Mouse (Mus musculus) liver, embryonic 11.5 days (tissue): ENCODE measurements around the gene Trim14. TPM values are rescaled to one million over a fixed set of nuclear protein-coding genes. Genes with fewer than 3 reads are reported as not detected.

Experiments used
- ATAC-seq: fragments of 200-750 bp; cut with Nextera tagmentation; replicated peaks from 2 replicates; pipeline ENCODE4 v1.8.0; 2017; ENCODE audit warnings: moderate number of reproducible peaks, mild to moderate bottlenecking, moderate TSS enrichment, moderate library complexity; ENCODE audit not compliant: low FRiP score
- DNase-seq: peaks from one replicate; pipeline ENCODE4 v3.0.0-alpha.2; 2017; ENCODE audit warnings: low spot score
- H3K27ac ChIP-seq: fragments of 300-500 bp; sonication (generic); 2 replicates; pipeline ENCODE4 v1.5.1; 2014; ENCODE audit warnings: mild to moderate bottlenecking, low read depth, low read length, control low read depth
- H3K27me3 ChIP-seq: fragments of 300-500 bp; sonication (generic); replicated peaks from 2 replicates; pipeline ENCODE4 v1.6.1; 2014; ENCODE audit warnings: low read length, mixed read lengths; ENCODE audit not compliant: control insufficient read depth, insufficient read depth
- H3K36me3 ChIP-seq: fragments of 300-500 bp; sonication (generic); 2 replicates; pipeline ENCODE4 v1.6.1; 2014; ENCODE audit warnings: mild to moderate bottlenecking, low read length, moderate library complexity, mixed read lengths; ENCODE audit not compliant: control insufficient read depth, insufficient read depth
- H3K4me1 ChIP-seq: fragments of 300-500 bp; sonication (generic); replicated peaks from 2 replicates; pipeline ENCODE4 v1.6.1; 2014; ENCODE audit warnings: low read length, mixed read lengths; ENCODE audit not compliant: control insufficient read depth, insufficient read depth
- H3K4me2 ChIP-seq: fragments of 300-500 bp; sonication (generic); 2 replicates; pipeline ENCODE4 v1.6.1; 2014; ENCODE audit warnings: mild to moderate bottlenecking, control low read depth, moderate library complexity
- H3K4me3 ChIP-seq: fragments of 300-500 bp; sonication (generic); 2 replicates; pipeline ENCODE4 v1.5.1; 2014; ENCODE audit warnings: low read depth, low read length, control low read depth
- H3K9ac ChIP-seq: fragments of 300-500 bp; sonication (generic); 2 replicates; pipeline ENCODE4 v1.6.1; 2014; ENCODE audit warnings: low read depth, low read length, control low read depth
- H3K9me3 ChIP-seq: fragments of 300-500 bp; sonication (generic); 2 replicates; pipeline ENCODE4 v1.6.1; 2016; ENCODE audit warnings: low read length, inconsistent platforms, mixed read lengths; ENCODE audit not compliant: control insufficient read depth
- WGBS: fragments of 180-500 bp; shearing (Covaris S2); extraction: QIAGEN DNeasy Blood & Tissue Kit; methylation state at CpG from one replicate; pipeline ENCODE4 v1.1.7; 2014; 5-methylcytosine and 5-hydroxymethylcytosine counted together
- polyA plus RNA-seq: library from polyadenylated mRNA; unstranded; fragments of >200 nt; fragmentation: Nextera tagmentation; extraction: Ambion mirVana; gene quantifications from 2 replicates; pipeline ENCODE4 v1.2.1, GENCODE M21; 2014

Gene Trim14
- polyA plus RNA-seq, 1 experiment from 2014 or later = 13.9 TPM

DNA sequence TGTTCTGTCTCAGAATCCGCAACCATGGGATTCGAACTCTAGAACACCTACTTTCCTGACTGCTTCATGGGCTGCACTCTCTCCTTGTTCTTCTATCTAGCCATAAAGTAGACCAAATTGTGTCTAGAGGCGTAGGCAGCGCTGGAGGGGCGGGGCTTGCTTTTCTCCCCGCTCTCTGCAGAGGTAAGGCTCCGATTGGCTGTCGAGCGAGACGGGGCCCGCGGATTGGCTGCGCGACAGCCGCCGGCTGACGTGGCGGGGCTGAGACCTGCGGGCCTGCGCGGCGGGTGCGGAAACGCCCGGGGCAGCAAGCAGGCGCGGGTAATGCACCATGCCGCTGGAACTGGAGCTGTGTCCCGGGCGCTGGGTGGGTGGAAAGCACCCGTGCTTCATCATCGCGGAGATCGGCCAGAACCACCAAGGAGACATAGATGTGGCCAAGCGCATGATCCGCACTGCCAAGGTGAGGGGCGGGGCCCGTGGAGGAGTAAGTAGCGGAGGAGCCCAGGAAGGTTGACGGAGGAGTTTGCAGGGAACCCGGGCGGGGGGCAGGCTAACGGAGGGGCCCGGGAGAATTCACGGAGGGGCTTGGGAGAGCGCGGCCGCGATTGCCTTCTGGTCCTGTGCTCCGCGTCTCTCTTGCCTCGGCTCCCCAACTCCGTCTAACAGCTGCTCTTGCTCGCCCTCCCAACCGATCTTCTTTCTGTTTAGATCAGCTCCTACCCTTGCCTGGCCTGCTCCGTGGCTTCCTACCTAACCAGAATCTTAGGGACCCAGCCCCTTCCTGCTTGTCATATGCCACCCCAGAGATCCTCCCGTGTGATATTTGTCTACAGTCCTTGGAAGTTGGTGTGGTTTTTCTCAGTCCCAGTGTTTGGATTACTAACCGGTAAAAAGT is 46.7 kb downstream of the Trim14 start, which contains the start of gene Nans:
Gene Nans (plus strand): TSS at position 221 of the 898 bp plus-strand sequence.
- Histone ChIP-seq H3K4me1 (peaks cover 14% of the 10 kb centered on the region), H3K36me3 (peaks cover 11% of the 10 kb centered on the region; the same call in 1 of the 2 replicates), H3K9me3 (no peaks in the 10 kb centered on the region), H3K9ac (peak within 1 kb of the TSS; percentile 76), H3K27ac (peak within 1 kb of the TSS; percentile 49; the same call in 1 of the 2 replicates), H3K4me2 (peak within 1 kb of the TSS; percentile 90), H3K27me3 (no peaks in the 10 kb centered on the region), H3K4me3 (peak within 1 kb of the TSS; percentile 76)
- under 1% methylated on average over 58 of the region's 58 CpGs for WGBS
- ATAC-seq (peak; percentile 96), DNase-seq (peak; percentile 94)

DNA sequence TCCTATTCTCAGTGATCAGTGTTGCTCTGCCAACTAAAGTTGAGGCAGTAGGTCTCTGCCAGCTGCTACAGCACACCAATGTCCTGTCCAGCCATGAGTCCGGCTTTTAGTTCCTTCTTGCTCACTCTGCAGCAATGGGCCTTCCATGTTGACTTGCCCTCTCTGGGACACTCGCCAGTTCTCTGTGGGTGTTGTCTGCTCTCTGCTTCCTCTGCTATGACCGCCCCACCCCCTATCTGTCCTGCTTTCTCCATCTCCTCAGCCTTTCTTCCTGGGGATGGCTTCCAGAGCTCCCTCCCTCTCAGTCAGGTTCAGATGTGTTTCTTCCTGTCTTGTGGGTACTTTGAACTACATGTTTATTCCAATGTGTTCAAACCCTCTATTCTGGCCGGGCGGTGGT is 48.6 kb downstream of the Trim14 start:
- no peak overlapping the region for H3K27ac ChIP-seq
- ATAC-seq (no peak), DNase-seq (no peak)
- 86% methylated on average over 5 of the region's 5 CpGs for WGBS
- no peaks in the 10 kb centered on the region for H3K27me3 ChIP-seq
- H3K4me1 ChIP-seq = peaks cover 14% of the 10 kb centered on the region
- H3K36me3 ChIP-seq = no peaks in the 10 kb centered on the region
- H3K4me3 ChIP-seq = no peak overlapping the region
- no peak overlapping the region for H3K9ac ChIP-seq
- no peaks in the 10 kb centered on the region for H3K9me3 ChIP-seq
- H3K4me2 ChIP-seq = no peak overlapping the region

DNA sequence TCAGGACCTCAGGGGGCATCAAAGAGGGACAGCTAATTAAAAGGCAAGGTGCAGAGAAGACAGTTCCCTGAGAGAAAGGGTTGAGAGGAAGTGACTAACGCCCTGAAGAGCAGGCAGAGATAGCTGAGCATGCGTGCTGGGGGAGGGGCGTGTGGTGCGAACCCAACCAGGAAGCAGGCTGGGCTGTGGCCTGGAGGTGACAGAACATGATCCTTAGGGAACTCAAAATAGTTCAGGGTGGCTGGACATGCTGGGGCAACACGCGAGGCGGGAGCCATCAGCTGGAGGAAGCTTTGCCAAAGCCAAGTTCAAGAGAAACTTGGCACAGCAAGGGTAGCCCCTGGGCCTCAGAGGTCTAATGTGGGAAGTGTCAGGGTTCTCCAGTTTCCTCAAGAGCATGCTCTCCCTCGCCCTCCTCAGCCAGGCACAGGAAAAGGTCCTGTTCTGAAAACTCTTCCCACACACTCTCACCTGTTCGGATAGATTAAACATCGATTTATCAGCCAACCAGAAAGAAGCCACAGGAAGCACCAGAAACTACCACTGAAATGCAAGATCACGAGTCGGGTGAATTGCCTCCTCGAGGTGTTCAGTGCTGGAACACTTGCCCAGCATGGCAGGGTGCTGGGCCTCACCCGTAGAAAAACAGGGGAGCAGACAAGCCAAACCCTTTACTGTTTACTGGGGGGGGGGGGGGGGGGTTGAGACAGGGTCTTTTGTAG is 50.1 kb downstream of the Trim14 start:
- H3K4me3 ChIP-seq = no peak overlapping the region
- H3K4me1 ChIP-seq = peaks cover 14% of the 10 kb centered on the region
- H3K27me3 ChIP-seq = no peaks in the 10 kb centered on the region
- peak overlapping the region; percentile 60 for H3K27ac ChIP-seq
- peak overlapping the region; percentile 13 for H3K4me2 ChIP-seq
- H3K36me3 ChIP-seq = no peaks in the 10 kb centered on the region
- DNase-seq (peak; percentile 78), ATAC-seq (peak; percentile 67)
- WGBS = 30% methylated on average over 14 of the region's 14 CpGs
- H3K9ac ChIP-seq = peak overlapping the region; percentile 44
- H3K9me3 ChIP-seq = no peaks in the 10 kb centered on the region

- no peaks in the 10 kb centered on the region for H3K27me3 ChIP-seq
- H3K36me3 ChIP-seq = peaks cover 27% of the 10 kb centered on the region
- H3K9me3 ChIP-seq = no peaks in the 10 kb centered on the region
- H3K4me2 ChIP-seq = no peak overlapping the region
- 82% methylated on average over 2 of the region's 2 CpGs for WGBS
- H3K4me3 ChIP-seq = no peak overlapping the region
- H3K4me1 ChIP-seq = no peaks in the 10 kb centered on the region
- H3K27ac ChIP-seq = no peak overlapping the region
- no peak for DNase-seq
- ATAC-seq = no peak
- H3K9ac ChIP-seq = no peak overlapping the region
Measured at GRCm38 (mm10) chr4:46479081-46479480, 56.9 kb downstream of the Trim14 start.

DNA sequence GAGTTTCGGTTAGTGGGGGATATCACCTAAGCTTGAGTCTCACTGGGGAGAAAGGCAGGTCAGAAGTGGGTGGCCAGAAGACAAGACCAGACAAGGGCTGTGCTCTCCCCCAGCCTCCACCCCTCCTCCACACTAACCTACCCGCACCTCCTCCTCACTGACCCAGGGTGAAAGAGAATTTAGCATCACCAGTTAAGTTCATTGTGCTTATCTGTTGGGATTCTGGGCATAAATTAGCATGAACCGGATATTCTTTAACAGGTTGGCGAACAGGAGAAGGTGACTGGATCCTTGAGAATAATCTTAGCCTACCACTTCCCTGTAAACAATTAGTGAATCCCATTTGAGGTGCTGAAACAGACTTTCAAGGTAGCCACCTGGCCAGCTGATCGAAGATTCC is 60.8 kb downstream of the Trim14 start:
- Histone ChIP-seq H3K36me3 (peaks cover 59% of the 10 kb centered on the region), H3K27ac (no peak overlapping the region), H3K4me1 (no peaks in the 10 kb centered on the region), H3K4me3 (no peak overlapping the region), H3K9ac (no peak overlapping the region), H3K4me2 (no peak overlapping the region), H3K27me3 (no peaks in the 10 kb centered on the region), H3K9me3 (no peaks in the 10 kb centered on the region)
- no peak for ATAC-seq
- no peak for DNase-seq
- 92% methylated on average over 5 of the region's 5 CpGs for WGBS

DNA sequence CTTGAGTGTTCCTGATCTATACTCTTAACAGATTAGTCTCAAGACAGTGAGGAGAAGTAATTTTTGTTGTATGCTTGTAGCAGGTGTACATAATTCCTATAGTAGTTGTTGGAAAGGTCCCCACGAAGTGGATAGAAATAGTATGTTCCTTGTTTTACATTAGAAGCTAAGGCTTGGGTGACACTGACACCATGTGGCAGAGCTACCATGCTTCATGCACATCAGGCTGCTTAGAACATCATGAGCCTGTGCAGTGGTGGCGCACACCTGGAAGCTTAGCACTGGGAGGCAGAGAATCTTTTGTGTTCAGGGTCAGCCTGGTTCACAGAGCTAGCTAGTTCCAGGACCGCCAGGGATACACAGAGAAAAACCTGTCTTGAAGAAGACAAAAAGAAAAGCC is 70.2 kb downstream of the Trim14 start:
- Histone ChIP-seq H3K9me3 (no peaks in the 10 kb centered on the region), H3K27ac (no peak overlapping the region), H3K4me3 (no peak overlapping the region), H3K27me3 (no peaks in the 10 kb centered on the region), H3K9ac (no peak overlapping the region), H3K4me1 (peaks cover 4% of the 10 kb centered on the region), H3K4me2 (no peak overlapping the region), H3K36me3 (peaks cover 89% of the 10 kb centered on the region)
- 93% methylated on average over 3 of the region's 3 CpGs for WGBS
- ATAC-seq = no peak
- no peak for DNase-seq

GRCm38 (mm10) chr4:46463130-46463830 is 72.7 kb downstream of the Trim14 start:
- H3K36me3 ChIP-seq = peaks cover 72% of the 10 kb centered on the region
- ATAC-seq = peak; percentile 70

GRCm38 (mm10) chr4:46458411-46458810 is 77.5 kb downstream of the Trim14 start:
- H3K27ac ChIP-seq = no peak overlapping the region; the same call in 1 of the 2 replicates
- peaks cover 35% of the 10 kb centered on the region for H3K36me3 ChIP-seq
- H3K27me3 ChIP-seq = no peaks in the 10 kb centered on the region
- no peak overlapping the region for H3K4me3 ChIP-seq
- ATAC-seq (no peak), DNase-seq (no peak)
- 86% methylated on average over 2 of the region's 2 CpGs for WGBS
- H3K9me3 ChIP-seq = no peaks in the 10 kb centered on the region
- H3K9ac ChIP-seq = no peak overlapping the region
- no peak overlapping the region for H3K4me2 ChIP-seq
- H3K4me1 ChIP-seq = peaks cover 41% of the 10 kb centered on the region

More at GRCm38 (mm10) chr4:46463130-46463830, 72.7 kb downstream of the Trim14 start:
- Histone ChIP-seq H3K4me2 (no peak overlapping the region), H3K4me3 (no peak overlapping the region), H3K9me3 (no peaks in the 10 kb centered on the region), H3K9ac (no peak overlapping the region), H3K27me3 (no peaks in the 10 kb centered on the region), H3K27ac (no peak overlapping the region), H3K4me1 (peaks cover 4% of the 10 kb centered on the region)
- 88% methylated on average over 7 of the region's 7 CpGs for WGBS
- no peak for DNase-seq
